Mouse (Mus musculus) myocyte (in vitro differentiated cells): ENCODE results near the gene Trp53i13.

Experiments
- MAX ChIP-seq: IDR thresholded peaks from one replicate; pipeline ENCODE4 v1.6.1; 2011; ENCODE audit warnings: low read depth, mild to moderate bottlenecking, control low read depth
- MYOG ChIP-seq, 3 experiments: IDR thresholded peaks; one replicate each; pipeline ENCODE4 v1.6.1; 2011; ENCODE audit warnings: control low read depth in 2 of 3, low read depth in 2 of 3, mild to moderate bottlenecking in 2 of 3; ENCODE audit not compliant: insufficient read length in 2 of 3, control insufficient read depth in 1 of 3, insufficient read depth in 1 of 3
- POLR2A ChIP-seq: IDR thresholded peaks from one replicate; pipeline ENCODE4 v1.6.1; 2011; ENCODE audit warnings: low read depth, mild to moderate bottlenecking, control low read depth, moderate library complexity; ENCODE audit not compliant: insufficient read length
- TCF12 ChIP-seq: IDR thresholded peaks from one replicate; pipeline ENCODE4 v1.6.1; 2011; ENCODE audit warnings: mild to moderate bottlenecking, control low read depth; ENCODE audit not compliant: poor library complexity, insufficient read depth, severe bottlenecking

GRCm38 (mm10) chr11:77501971-77502370 is 13.8 kb downstream of the Trp53i13 start:
- TF ChIP-seq MAX (no peak), POLR2A (no peak), TCF12 (no peak), MYOG (IDR thresholded peaks at IDR 0.05; ENCODE audit: control insufficient read depth in 1 of 3, insufficient read depth in 1 of 3, insufficient read length in 2 of 3, low read depth in 2 of 3) (no peak)
